Mouse (Mus musculus): ENCODE data around the gene Arl10. TPM values are rescaled to one million over a fixed set of nuclear protein-coding genes. Genes with fewer than 3 reads are reported as not detected.
"Not testable (repeated sequence)": the region's sequence is repeated elsewhere in the genome, so short reads cannot be mapped to it uniquely, and the experiment has no call there.

Arl10 gene
- polyA plus RNA-seq, 1 experiment from 2014 or later, result 54.9 TPM

GRCm38 (mm10) chr13:54607204-54607603, 32.4 kb downstream of the Arl10 start:
- Histone ChIP-seq H3K27me3 (peaks cover 63% of the 10 kb centered on the region), H3K9ac (replicated peaks) (no peak overlapping the region), H3K4me2 (replicated peaks) (no peak overlapping the region), H3K4me3 (no peak overlapping the region), H3K36me3 (no peaks in the 10 kb centered on the region), H3K4me1 (peaks cover 38% of the 10 kb centered on the region), H3K27ac (replicated peaks) (no peak overlapping the region), H3K9me3 (no peaks in the 10 kb centered on the region)
- no peak for ATAC-seq (ENCODE audit: low FRiP score, low read depth)
- 72% methylated on average over 5 of the region's 5 CpGs for WGBS

GRCm38 (mm10) chr13:54608002-54608401, 33.2 kb downstream of the Arl10 start:
- Histone ChIP-seq H3K36me3 (no peaks in the 10 kb centered on the region), H3K27me3 (peaks cover 56% of the 10 kb centered on the region), H3K4me1 (peaks cover 38% of the 10 kb centered on the region), H3K4me2 (replicated peaks) (no peak overlapping the region), H3K27ac (replicated peaks) (no peak overlapping the region), H3K9me3 (no peaks in the 10 kb centered on the region), H3K4me3 (no peak overlapping the region), H3K9ac (replicated peaks) (no peak overlapping the region)
- 80% methylated on average over 3 of the region's 3 CpGs for WGBS
- ATAC-seq (ENCODE audit: low FRiP score, low read depth), result no peak

- Histone ChIP-seq H3K4me2 (replicated peaks) (peak overlapping the region; percentile 26), H3K27me3 (peaks cover 56% of the 10 kb centered on the region), H3K4me3 (no peak overlapping the region), H3K27ac (replicated peaks) (no peak overlapping the region), H3K9me3 (no peaks in the 10 kb centered on the region), H3K36me3 (no peaks in the 10 kb centered on the region), H3K4me1 (peaks cover 34% of the 10 kb centered on the region), H3K9ac (replicated peaks) (peak overlapping the region; percentile 43)
- 11% methylated on average over 8 of the region's 8 CpGs for WGBS
- ATAC-seq (ENCODE audit: low FRiP score, low read depth), result no peak
These were observed 33.9 kb downstream of the Arl10 start for GRCm38 (mm10) chr13:54608666-54609065.

- Histone ChIP-seq H3K9ac (replicated peaks) (no peak overlapping the region), H3K27ac (replicated peaks) (no peak overlapping the region), H3K9me3 (no peaks in the 10 kb centered on the region), H3K4me2 (replicated peaks) (peak overlapping the region; percentile 26; the same call in 1 of the 2 replicates), H3K4me1 (peaks cover 34% of the 10 kb centered on the region), H3K4me3 (no peak overlapping the region), H3K27me3 (peaks cover 55% of the 10 kb centered on the region), H3K36me3 (no peaks in the 10 kb centered on the region)
- no peak; the same call in 1 of the 2 replicates for ATAC-seq (ENCODE audit: low FRiP score, low read depth)
- WGBS, result 4% methylated on average over 1 of the region's 1 CpGs
These were observed 34.5 kb downstream of the Arl10 start for GRCm38 (mm10) chr13:54609301-54609700.

GRCm38 (mm10) chr13:54610613-54610971, 35.8 kb downstream of the Arl10 start:
- Histone ChIP-seq H3K36me3 (no peaks in the 10 kb centered on the region), H3K9ac (replicated peaks) (peak overlapping the region; percentile 57), H3K4me3 (peak overlapping the region; percentile 54), H3K9me3 (no peaks in the 10 kb centered on the region), H3K27me3 (peaks cover 42% of the 10 kb centered on the region), H3K4me1 (peaks cover 34% of the 10 kb centered on the region), H3K27ac (replicated peaks) (no peak overlapping the region), H3K4me2 (replicated peaks) (peak overlapping the region; percentile 62)
- WGBS, result 7% methylated on average over 12 of the region's 13 CpGs
- peak; percentile 19; the same call in 1 of the 2 replicates for ATAC-seq (ENCODE audit: low FRiP score, low read depth)

GRCm38 (mm10) chr13:54610972-54611754, 36.3 kb downstream of the Arl10 start, which contains the start of gene Cltb:
TSS of gene Cltb (minus strand) at chr13:54611344.
- H3K36me3 ChIP-seq, result no peaks in the 10 kb centered on the region
- H3K4me2 ChIP-seq (replicated peaks), result peak within 1 kb of the TSS; percentile 62
- peaks cover 34% of the 10 kb centered on the region for H3K4me1 ChIP-seq
- peak; percentile 62 for ATAC-seq (ENCODE audit: low FRiP score, low read depth)
- peak within 1 kb of the TSS; percentile 57 for H3K9ac ChIP-seq (replicated peaks)
- WGBS, result under 1% methylated on average over 66 of the region's 66 CpGs
- no peak within 1 kb of the TSS for H3K27ac ChIP-seq (replicated peaks)
- no peaks in the 10 kb centered on the region for H3K9me3 ChIP-seq
- peaks cover 38% of the 10 kb centered on the region for H3K27me3 ChIP-seq
- H3K4me3 ChIP-seq, result peak within 1 kb of the TSS; percentile 54

GRCm38 (mm10) chr13:54613141-54613540, 38.3 kb downstream of the Arl10 start:
- not testable (repeated sequence) for ATAC-seq (ENCODE audit: low FRiP score, low read depth); H3K9me3 ChIP-seq; H3K27ac ChIP-seq (replicated peaks); H3K36me3 ChIP-seq; H3K4me3 ChIP-seq; H3K4me2 ChIP-seq (replicated peaks); H3K9ac ChIP-seq (replicated peaks)
- Histone ChIP-seq H3K27me3 (peaks cover 29% of the 10 kb centered on the region), H3K4me1 (peaks cover 32% of the 10 kb centered on the region)
- 83% methylated on average over 8 of the region's 8 CpGs for WGBS

- Histone ChIP-seq H3K27me3 (peaks cover 10% of the 10 kb centered on the region; the same call in 1 of the 2 replicates), H3K4me2 (replicated peaks) (no peak overlapping the region), H3K4me3 (no peak overlapping the region), H3K9me3 (no peaks in the 10 kb centered on the region), H3K4me1 (peaks cover 5% of the 10 kb centered on the region; the same call in 1 of the 2 replicates), H3K36me3 (no peaks in the 10 kb centered on the region), H3K9ac (replicated peaks) (no peak overlapping the region), H3K27ac (replicated peaks) (no peak overlapping the region)
- ATAC-seq (ENCODE audit: low FRiP score, low read depth), result no peak
- 83% methylated on average over 8 of the region's 8 CpGs for WGBS
These were observed 41.5 kb downstream of the Arl10 start for GRCm38 (mm10) chr13:54616307-54616706.

GRCm38 (mm10) chr13:54616998-54617397, 42.2 kb downstream of the Arl10 start:
- Histone ChIP-seq H3K9ac (replicated peaks) (no peak overlapping the region), H3K9me3 (no peaks in the 10 kb centered on the region), H3K36me3 (no peaks in the 10 kb centered on the region), H3K4me1 (no peaks in the 10 kb centered on the region), H3K4me2 (replicated peaks) (no peak overlapping the region), H3K27me3 (peaks cover 10% of the 10 kb centered on the region; the same call in 1 of the 2 replicates), H3K27ac (replicated peaks) (no peak overlapping the region), H3K4me3 (no peak overlapping the region)
- no peak for ATAC-seq (ENCODE audit: low FRiP score, low read depth)
- 75% methylated on average over 6 of the region's 6 CpGs for WGBS

GRCm38 (mm10) chr13:54621155-54621932, 46.5 kb downstream of the Arl10 start, which contains the start of gene Faf2:
TSS of gene Faf2 (plus strand) at chr13:54621784.
- peaks cover 16% of the 10 kb centered on the region for H3K4me1 ChIP-seq
- 12% methylated on average over 43 of the region's 44 CpGs for WGBS

GRCm38 (mm10) chr13:54621960-54622521, 47.2 kb downstream of the Arl10 start:
- ATAC-seq (ENCODE audit: low FRiP score, low read depth), result peak; percentile 53
- peak overlapping the region; percentile 84 for H3K27ac ChIP-seq (replicated peaks)
- H3K9ac ChIP-seq (replicated peaks), result peak overlapping the region; percentile 94
- H3K4me3 ChIP-seq, result peak overlapping the region; percentile 90
- peak overlapping the region; percentile 78 for H3K4me2 ChIP-seq (replicated peaks)
- 2% methylated on average over 26 of the region's 27 CpGs for whole genome bisulfite sequencing
- no peaks in the 10 kb centered on the region for H3K9me3 ChIP-seq
- H3K27me3 ChIP-seq, result peaks cover 8% of the 10 kb centered on the region; the same call in 1 of the 2 replicates
- H3K4me1 ChIP-seq, result peaks cover 16% of the 10 kb centered on the region
- H3K36me3 ChIP-seq, result no peaks in the 10 kb centered on the region

More at GRCm38 (mm10) chr13:54621155-54621932, 46.5 kb downstream of the Arl10 start, which contains the start of gene Faf2:
- Histone ChIP-seq H3K4me2 (replicated peaks) (peak within 1 kb of the TSS; percentile 78), H3K9ac (replicated peaks) (peak within 1 kb of the TSS; percentile 94), H3K27ac (replicated peaks) (peak within 1 kb of the TSS; percentile 84), H3K27me3 (peaks cover 10% of the 10 kb centered on the region; the same call in 1 of the 2 replicates), H3K9me3 (no peaks in the 10 kb centered on the region), H3K4me3 (peak within 1 kb of the TSS; percentile 90), H3K36me3 (no peaks in the 10 kb centered on the region)
- peak; percentile 97 for ATAC-seq (ENCODE audit: low FRiP score, low read depth)

Measured in midbrain, embryonic 12.5 days (tissue).